Mouse (Mus musculus): Measurements from ENCODE around the gene Fzd2. TPM values are rescaled to one million over a fixed set of nuclear protein-coding genes. Genes with fewer than 3 reads are reported as not detected.

Gene Fzd2
- polyA plus RNA-seq, 1 experiment from 2014 or later, result 23.7 TPM

- H3K27ac ChIP-seq, result 0 out of 2 replicates have a peak overlapping the region, but pooled peaks have one; percentile 41
- 21% methylated on average over 10 of the region's 10 CpGs for WGBS
- no peaks in the 10 kb centered on the region for H3K9me3 ChIP-seq
- peak overlapping the region; percentile 86 for H3K4me2 ChIP-seq
- peak overlapping the region; percentile 77 for H3K4me3 ChIP-seq (replicated peaks)
- peaks cover 34% of the 10 kb centered on the region for H3K4me1 ChIP-seq
- no peaks in the 10 kb centered on the region for H3K36me3 ChIP-seq
- no peak for ATAC-seq (ENCODE audit: insufficient read depth, low FRiP score, low read depth)
- no peaks in the 10 kb centered on the region for H3K27me3 ChIP-seq (replicated peaks)
- no peak overlapping the region for H3K9ac ChIP-seq
Observed at GRCm38 (mm10) chr11:102607686-102608548, 3.7 kb downstream of the Fzd2 start.

DNA sequence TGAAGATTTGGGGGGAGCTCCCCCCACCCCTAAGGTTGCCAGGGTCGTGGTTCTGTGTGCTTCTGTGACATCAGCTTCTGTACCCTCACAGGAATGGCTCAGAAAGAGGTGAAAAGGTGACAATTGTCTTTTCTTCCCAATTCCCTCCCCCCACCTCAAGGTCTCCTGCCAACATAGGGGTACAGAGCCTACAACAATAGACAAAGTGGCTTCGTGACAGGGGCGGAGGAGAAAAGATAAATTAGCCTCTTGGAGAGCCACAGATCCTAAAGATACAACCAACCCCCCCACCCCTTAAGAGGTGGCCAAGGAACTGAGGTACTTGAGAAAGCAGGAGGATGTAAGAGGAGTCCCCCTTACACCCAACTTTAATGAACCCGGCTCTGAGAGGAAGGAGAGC, 4.5 kb downstream of the Fzd2 start:
- H3K4me2 ChIP-seq, result peak overlapping the region; percentile 86
- peak overlapping the region; percentile 41 for H3K27ac ChIP-seq
- H3K9me3 ChIP-seq, result no peaks in the 10 kb centered on the region
- H3K36me3 ChIP-seq, result no peaks in the 10 kb centered on the region
- 34% methylated on average over 4 of the region's 4 CpGs for WGBS
- H3K4me3 ChIP-seq (replicated peaks), result peak overlapping the region; percentile 77; the same call in 1 of the 2 replicates
- H3K27me3 ChIP-seq (replicated peaks), result no peaks in the 10 kb centered on the region
- H3K4me1 ChIP-seq, result peaks cover 34% of the 10 kb centered on the region
- no peak overlapping the region for H3K9ac ChIP-seq
- no peak for ATAC-seq (ENCODE audit: insufficient read depth, low FRiP score, low read depth)

- Histone ChIP-seq H3K36me3 (no peaks in the 10 kb centered on the region), H3K27me3 (replicated peaks) (no peaks in the 10 kb centered on the region), H3K4me1 (peaks cover 34% of the 10 kb centered on the region), H3K4me3 (replicated peaks) (no peak overlapping the region), H3K9me3 (no peaks in the 10 kb centered on the region), H3K9ac (no peak overlapping the region; the same call in 1 of the 2 replicates), H3K4me2 (no peak overlapping the region), H3K27ac (peak overlapping the region; percentile 21; the same call in 1 of the 2 replicates)
- 55% methylated on average over 8 of the region's 8 CpGs for WGBS
- no peak for ATAC-seq (ENCODE audit: insufficient read depth, low FRiP score, low read depth)
Observed at GRCm38 (mm10) chr11:102609483-102609882, 5.3 kb downstream of the Fzd2 start.

DNA sequence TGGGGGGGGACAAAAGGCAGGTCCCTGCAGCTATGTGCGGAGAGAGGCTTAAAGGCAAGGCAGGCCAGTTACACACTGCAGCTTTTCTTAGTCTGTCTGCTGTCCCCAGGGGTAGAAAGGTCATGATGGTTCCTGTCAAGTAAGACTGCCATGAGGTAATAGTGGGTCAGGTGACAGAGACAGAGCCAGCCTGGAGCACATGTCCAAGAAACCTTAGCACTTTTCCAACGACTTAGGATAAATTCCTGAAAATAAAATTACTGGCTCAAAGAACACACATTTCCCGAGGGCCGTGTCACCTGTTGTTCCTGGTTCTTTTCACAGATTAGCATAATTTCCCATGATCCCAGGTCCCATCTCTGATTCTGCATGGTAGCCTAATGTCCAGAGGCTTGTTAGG, 6.1 kb downstream of the Fzd2 start:
- no peak overlapping the region for H3K9ac ChIP-seq
- no peaks in the 10 kb centered on the region for H3K27me3 ChIP-seq (replicated peaks)
- H3K4me3 ChIP-seq (replicated peaks), result no peak overlapping the region
- no peak for ATAC-seq (ENCODE audit: insufficient read depth, low FRiP score, low read depth)
- H3K4me2 ChIP-seq, result no peak overlapping the region
- WGBS, result 40% methylated on average over 4 of the region's 4 CpGs
- no peaks in the 10 kb centered on the region for H3K9me3 ChIP-seq
- no peaks in the 10 kb centered on the region for H3K36me3 ChIP-seq
- no peak overlapping the region for H3K27ac ChIP-seq
- H3K4me1 ChIP-seq, result peaks cover 34% of the 10 kb centered on the region

DNA sequence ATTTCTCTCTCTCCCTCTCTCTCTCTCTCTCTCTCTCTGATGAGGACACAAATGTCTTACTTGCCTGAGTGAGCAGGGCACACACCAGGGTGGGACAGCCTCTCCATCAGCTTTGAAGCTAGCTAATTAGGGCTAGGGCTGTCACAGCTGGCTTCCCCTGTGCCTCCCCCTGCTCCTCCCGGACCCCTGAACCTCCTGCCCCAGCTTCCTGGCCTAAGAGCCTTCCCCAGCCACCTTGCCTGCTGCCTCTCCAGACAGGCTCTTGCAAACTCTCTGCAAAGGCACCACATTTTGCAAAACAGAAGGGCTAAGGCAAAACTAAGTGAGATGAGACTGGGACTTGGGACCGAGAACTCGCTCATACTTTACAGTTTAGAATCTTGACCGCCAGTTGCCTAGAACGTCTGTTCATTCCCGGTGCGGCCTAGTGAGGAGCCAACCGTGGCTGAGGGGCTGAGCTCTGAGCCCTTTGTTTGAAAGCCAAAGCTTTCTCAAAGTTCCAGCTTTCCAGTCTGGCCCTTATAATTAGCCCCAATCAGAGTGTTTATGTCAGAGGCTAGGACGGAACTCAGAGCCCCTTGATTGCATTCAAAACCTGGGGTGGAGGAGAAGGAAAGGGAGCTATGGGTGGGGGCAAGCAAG, 6.6 kb downstream of the Fzd2 start:
- ATAC-seq (ENCODE audit: insufficient read depth, low FRiP score, low read depth), result no peak
- WGBS, result 26% methylated on average over 9 of the region's 9 CpGs
- no peak overlapping the region for H3K4me3 ChIP-seq (replicated peaks)
- no peak overlapping the region for H3K4me2 ChIP-seq
- H3K36me3 ChIP-seq, result no peaks in the 10 kb centered on the region
- H3K9me3 ChIP-seq, result no peaks in the 10 kb centered on the region
- H3K9ac ChIP-seq, result no peak overlapping the region
- peak overlapping the region; percentile 54 for H3K27ac ChIP-seq
- no peaks in the 10 kb centered on the region for H3K27me3 ChIP-seq (replicated peaks)
- H3K4me1 ChIP-seq, result peaks cover 34% of the 10 kb centered on the region

DNA sequence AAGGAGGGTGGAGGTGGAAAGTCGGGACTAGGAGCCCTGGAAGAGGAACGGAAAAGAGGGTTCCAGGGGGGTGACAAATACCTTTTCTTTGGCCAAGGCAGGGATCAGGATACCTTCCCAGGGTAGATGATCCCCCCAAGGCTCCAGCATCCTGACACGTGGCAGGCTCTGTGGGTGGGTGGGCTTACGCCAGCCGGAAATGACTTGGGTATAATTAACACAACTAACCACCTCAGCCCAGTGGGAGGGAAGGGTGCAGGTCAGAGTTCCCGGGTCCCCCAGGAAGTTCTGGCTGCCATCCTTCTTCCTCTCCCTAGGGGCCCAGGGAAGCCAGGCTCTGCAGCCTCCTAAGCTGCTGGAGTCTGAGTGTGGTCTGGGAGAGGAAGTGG, 7.1 kb downstream of the Fzd2 start:
- 0 out of 2 replicates have a peak, but pooled peaks have one; percentile 29 for ATAC-seq (ENCODE audit: insufficient read depth, low FRiP score, low read depth)
- peaks cover 34% of the 10 kb centered on the region for H3K4me1 ChIP-seq

DNA sequence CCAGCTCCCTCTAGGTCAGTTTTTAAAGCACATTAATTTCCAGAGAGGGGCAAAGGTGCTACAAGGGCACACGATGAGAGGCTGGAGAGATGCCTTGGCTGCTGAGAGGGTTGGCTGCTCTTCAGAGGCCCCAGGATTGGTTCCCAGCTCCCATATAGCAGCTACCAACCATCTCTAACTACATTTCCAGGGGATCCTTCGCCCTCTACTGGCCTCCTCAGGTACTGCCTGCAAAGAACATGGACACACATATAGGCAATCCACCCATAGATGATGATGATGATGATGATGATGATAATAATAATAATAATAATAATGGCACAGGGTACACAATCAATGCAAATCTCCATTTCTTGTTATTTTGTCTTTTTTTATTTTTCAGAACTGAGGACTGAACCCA, 15.3 kb downstream of the Fzd2 start:
- no peak overlapping the region for H3K4me2 ChIP-seq
- ATAC-seq (ENCODE audit: insufficient read depth, low FRiP score, low read depth), result no peak

More for the DNA sequence above, 7.1 kb downstream of the Fzd2 start:
- Histone ChIP-seq H3K9ac (no peak overlapping the region), H3K9me3 (no peaks in the 10 kb centered on the region), H3K4me2 (no peak overlapping the region), H3K27ac (peak overlapping the region; percentile 54), H3K36me3 (no peaks in the 10 kb centered on the region), H3K4me3 (replicated peaks) (no peak overlapping the region), H3K27me3 (replicated peaks) (no peaks in the 10 kb centered on the region)
- 24% methylated on average over 6 of the region's 6 CpGs for WGBS

GRCm38 (mm10) chr11:102623876-102624789, 19.9 kb downstream of the Fzd2 start:
- H3K4me1 ChIP-seq, result peaks cover 25% of the 10 kb centered on the region
- H3K27ac ChIP-seq, result peak overlapping the region; percentile 92
- H3K9ac ChIP-seq, result 0 out of 2 replicates have a peak overlapping the region, but pooled peaks have one; percentile 5
- 8% methylated on average over 17 of the region's 17 CpGs for WGBS
- H3K36me3 ChIP-seq, result no peaks in the 10 kb centered on the region
- no peaks in the 10 kb centered on the region for H3K27me3 ChIP-seq (replicated peaks)
- peak overlapping the region; percentile 48 for H3K4me2 ChIP-seq
- H3K4me3 ChIP-seq (replicated peaks), result peak overlapping the region; percentile 28
- peak; percentile 89 for ATAC-seq (ENCODE audit: insufficient read depth, low FRiP score, low read depth)
- no peaks in the 10 kb centered on the region for H3K9me3 ChIP-seq

More for the DNA sequence above, 15.3 kb downstream of the Fzd2 start:
- no peak overlapping the region for H3K9ac ChIP-seq
- no peaks in the 10 kb centered on the region for H3K9me3 ChIP-seq
- no peaks in the 10 kb centered on the region for H3K36me3 ChIP-seq
- no peak overlapping the region for H3K4me3 ChIP-seq (replicated peaks)
- WGBS, result 62% methylated on average over 2 of the region's 2 CpGs
- no peaks in the 10 kb centered on the region for H3K27me3 ChIP-seq (replicated peaks)
- H3K27ac ChIP-seq, result no peak overlapping the region
- H3K4me1 ChIP-seq, result peaks cover 11% of the 10 kb centered on the region

DNA sequence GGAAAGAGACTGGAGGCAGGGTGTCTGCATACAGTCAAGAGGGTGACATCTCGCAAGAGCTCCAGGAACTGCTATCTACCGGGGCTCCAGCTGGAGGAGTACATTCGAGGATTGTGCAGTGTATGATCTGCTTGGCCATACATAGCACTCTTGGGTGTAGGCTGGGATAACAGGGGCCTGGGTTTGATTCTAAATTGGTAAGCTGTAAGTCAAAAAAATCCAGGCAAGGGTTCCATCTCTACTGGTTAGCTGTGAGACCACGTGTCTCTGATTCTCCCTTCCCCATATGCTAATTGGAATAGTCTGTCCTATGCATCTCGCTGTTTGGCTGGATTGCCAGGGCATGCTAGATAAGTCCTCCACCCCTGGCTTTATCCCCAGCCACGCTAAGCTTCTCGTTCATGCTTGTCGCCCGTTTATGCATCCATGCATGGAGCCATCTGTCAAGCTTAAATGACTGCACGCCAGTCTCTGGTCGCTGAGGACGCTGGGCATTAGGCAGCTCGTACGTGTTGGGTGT, 20.8 kb downstream of the Fzd2 start:
- peak; percentile 19; the same call in 1 of the 2 replicates for ATAC-seq (ENCODE audit: insufficient read depth, low FRiP score, low read depth)
- Histone ChIP-seq H3K9me3 (no peaks in the 10 kb centered on the region), H3K27ac (peak overlapping the region; percentile 92), H3K36me3 (no peaks in the 10 kb centered on the region), H3K27me3 (replicated peaks) (no peaks in the 10 kb centered on the region), H3K4me2 (peak overlapping the region; percentile 48), H3K9ac (no peak overlapping the region), H3K4me1 (peaks cover 25% of the 10 kb centered on the region), H3K4me3 (replicated peaks) (no peak overlapping the region)
- 26% methylated on average over 14 of the region's 14 CpGs for WGBS

DNA sequence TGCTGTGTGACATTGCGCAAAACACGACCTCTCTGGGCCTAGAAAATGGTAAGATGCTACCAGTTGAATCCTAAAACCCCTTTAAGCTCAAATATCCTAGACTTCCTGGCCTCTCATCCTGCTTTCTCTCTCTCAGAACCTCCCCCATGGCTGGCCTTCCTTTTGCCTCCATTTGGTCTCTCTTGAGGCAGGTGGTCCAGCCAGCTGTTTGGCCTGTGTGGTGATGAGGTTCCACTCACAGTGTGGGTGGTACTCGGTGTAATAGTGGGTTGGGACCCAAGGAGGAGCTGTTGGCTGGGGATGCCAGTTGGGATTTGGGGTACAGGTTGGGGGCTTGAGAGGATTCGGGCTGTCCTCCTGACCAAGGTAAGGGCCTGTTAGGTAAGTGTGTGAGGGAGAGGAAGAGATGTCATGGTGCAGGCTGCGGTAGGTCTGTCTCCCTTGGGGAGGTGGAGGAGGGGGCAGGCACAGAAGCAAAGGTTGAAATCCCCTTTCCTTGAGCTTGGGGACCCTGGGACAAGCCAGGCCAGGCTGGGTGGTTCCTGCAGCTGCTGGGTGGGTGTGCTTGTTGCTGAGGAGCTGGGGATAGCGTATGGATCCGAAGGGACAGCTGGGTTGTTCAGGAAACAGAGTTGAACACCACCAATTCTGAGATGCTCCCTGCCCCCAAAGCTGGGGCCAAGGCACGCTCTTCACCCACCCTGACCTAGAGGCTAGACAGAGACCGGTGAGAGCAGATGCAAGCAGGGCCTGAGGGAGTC, 23.2 kb downstream of the Fzd2 start:
- no peaks in the 10 kb centered on the region for H3K36me3 ChIP-seq
- H3K9me3 ChIP-seq, result no peaks in the 10 kb centered on the region
- no peak overlapping the region for H3K4me2 ChIP-seq
- peaks cover 39% of the 10 kb centered on the region for H3K4me1 ChIP-seq
- ATAC-seq (ENCODE audit: insufficient read depth, low FRiP score, low read depth), result no peak
- no peaks in the 10 kb centered on the region for H3K27me3 ChIP-seq (replicated peaks)
- H3K9ac ChIP-seq, result no peak overlapping the region
- H3K27ac ChIP-seq, result no peak overlapping the region
- WGBS, result 84% methylated on average over 9 of the region's 9 CpGs
- no peak overlapping the region for H3K4me3 ChIP-seq (replicated peaks)

- H3K9ac ChIP-seq, result no peak overlapping the region
- H3K4me1 ChIP-seq, result peaks cover 43% of the 10 kb centered on the region
- no peak overlapping the region for H3K27ac ChIP-seq
- H3K27me3 ChIP-seq (replicated peaks), result no peaks in the 10 kb centered on the region
- H3K9me3 ChIP-seq, result no peaks in the 10 kb centered on the region
- WGBS, result 66% methylated on average over 9 of the region's 9 CpGs
- H3K36me3 ChIP-seq, result no peaks in the 10 kb centered on the region
- H3K4me2 ChIP-seq, result no peak overlapping the region
- ATAC-seq (ENCODE audit: insufficient read depth, low FRiP score, low read depth), result no peak
- no peak overlapping the region for H3K4me3 ChIP-seq (replicated peaks)
Observed at GRCm38 (mm10) chr11:102628529-102628928, 24.3 kb downstream of the Fzd2 start.

Measured in stomach, embryonic 15.5 days (tissue).